In the genomic region with DNA sequence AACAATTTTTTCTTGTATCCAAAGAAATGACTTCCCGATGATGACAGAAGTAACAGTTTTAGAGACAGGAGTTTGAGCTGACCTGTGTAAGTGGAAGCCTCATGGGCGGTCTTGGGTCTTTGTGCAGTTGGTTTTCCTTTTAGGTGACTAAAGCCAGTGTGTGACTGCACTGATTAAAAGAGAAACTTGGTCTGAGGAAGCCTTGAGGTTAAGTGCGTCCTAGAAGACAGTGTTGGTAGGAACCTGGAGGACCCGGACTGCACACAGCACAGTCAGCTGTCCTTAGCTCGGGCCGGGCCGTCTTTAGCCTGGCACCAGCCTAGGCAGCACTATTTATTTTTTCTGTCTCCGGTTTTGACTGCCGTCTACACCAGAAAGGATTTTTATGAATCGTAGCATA, we compare ENCODE assay signal across 9 mouse cellular contexts. TPM values are rescaled to one million over a fixed set of nuclear protein-coding genes. Genes with fewer than 3 reads are reported as not detected.
A peak's percentile ranks its signal among the peaks of the same experiment; 100 is the strongest.
DNase-seq lines count a peak whose midpoint lies in the region; ATAC-seq and TF ChIP-seq lines count a peak whose summit lies in the region.
"Had no signal": no experiment of that assay in that cellular context is flagged by ENCODE, and none has a peak within 500 bp of the region (broad histone marks: within the 10 kb centered on the region; RNA-seq: fewer than 3 reads in every experiment).

No protein-coding gene starts in this region.

- no peaks in the 10 kb centered on the region for H3K27me3 ChIP-seq in kidney, postnatal 0 days (ENCODE audit: insufficient read depth, low read length)
- peaks cover 16% of the 10 kb centered on the region for H3K27me3 ChIP-seq in embryonic facial prominence, embryonic 10.5 days (replicated peaks; ENCODE audit: low read depth, poor library complexity, severe bottlenecking)
- peaks cover 2% of the 10 kb centered on the region; the same call in 1 of the 2 replicates for H3K27me3 ChIP-seq in hindbrain, embryonic 15.5 days

- H3K27ac ChIP-seq in kidney, postnatal 0 days, result 0 out of 2 replicates have a peak overlapping the region, but pooled peaks have one; percentile 8
- H3K27ac ChIP-seq in embryonic facial prominence, embryonic 10.5 days (replicated peaks), result no peak overlapping the region; the same call in 1 of the 2 replicates
- H3K27ac ChIP-seq in hindbrain, embryonic 15.5 days (replicated peaks), result no peak overlapping the region

- H3K4me1 ChIP-seq in kidney, postnatal 0 days (replicated peaks; ENCODE audit: insufficient read depth, low read length), result peaks cover 30% of the 10 kb centered on the region
- peaks cover 56% of the 10 kb centered on the region for H3K4me1 ChIP-seq in embryonic facial prominence, embryonic 10.5 days
- H3K4me1 ChIP-seq in hindbrain, embryonic 15.5 days (replicated peaks), result peaks cover 69% of the 10 kb centered on the region

- peak overlapping the region; percentile 6; the same call in 1 of the 2 replicates for H3K9ac ChIP-seq in kidney, postnatal 0 days (ENCODE audit: low read depth, low read length)
- no peak overlapping the region; the same call in 1 of the 2 replicates for H3K9ac ChIP-seq in hindbrain, embryonic 15.5 days

- ATAC-seq in kidney, postnatal 0 days (replicated peaks; ENCODE audit: low FRiP score, low read depth), result no peak
- no peak for ATAC-seq in hindbrain, embryonic 15.5 days (ENCODE audit: low FRiP score, low read depth)
- no peak for ATAC-seq in activated CD4-positive, CD25-positive, alpha-beta regulatory T cell, adult 4 months

- 77% methylated on average over 10 of the region's 10 CpGs for WGBS in kidney, postnatal 0 days
- WGBS in embryonic facial prominence, embryonic 10.5 days, result 86% methylated on average over 10 of the region's 10 CpGs
- 79% methylated on average over 10 of the region's 10 CpGs for WGBS in hindbrain, embryonic 15.5 days

- no peak overlapping the region for H3K4me3 ChIP-seq in kidney, postnatal 0 days (replicated peaks; ENCODE audit: low read depth, low read length)
- H3K4me3 ChIP-seq in embryonic facial prominence, embryonic 10.5 days, result peak overlapping the region; percentile 93; the same call in 1 of the 2 replicates
- peak overlapping the region; percentile 97 for H3K4me3 ChIP-seq in hindbrain, embryonic 15.5 days

- no peaks in the 10 kb centered on the region for H3K9me3 ChIP-seq in kidney, postnatal 0 days (replicated peaks; ENCODE audit: low read length)
- H3K9me3 ChIP-seq in embryonic facial prominence, embryonic 10.5 days, result no peaks in the 10 kb centered on the region
- H3K9me3 ChIP-seq in hindbrain, embryonic 15.5 days, result no peaks in the 10 kb centered on the region

- peaks cover 4% of the 10 kb centered on the region; the same call in 1 of the 2 replicates for H3K36me3 ChIP-seq in kidney, postnatal 0 days (ENCODE audit: insufficient read depth, low read length)
- peaks cover 49% of the 10 kb centered on the region for H3K36me3 ChIP-seq in embryonic facial prominence, embryonic 10.5 days (replicated peaks)
- peaks cover 9% of the 10 kb centered on the region; the same call in 1 of the 2 replicates for H3K36me3 ChIP-seq in hindbrain, embryonic 15.5 days

- DNase-seq in kidney, postnatal 0 days (ENCODE audit: low spot score), result no peak
- DNase-seq in kidney, adult 8-10 months, result no peak
- no peak for DNase-seq in embryonic facial prominence, embryonic 10.5 days (ENCODE audit: low spot score)
- peak; percentile 46 for DNase-seq in naive thymus-derived CD4-positive, alpha-beta T cell, adult 2 months (ENCODE audit: low read depth)
- no peak for DNase-seq in left cerebral cortex, adult 18-20 months (ENCODE audit: low spot score in 2 of 2)
- no peak for DNase-seq in layer of hippocampus, adult 9-10 months (ENCODE audit: low spot score)
- DNase-seq: adrenal gland, postnatal 25 days had no signal

- TF ChIP-seq CTCF in kidney, postnatal 0 days (IDR thresholded peaks at IDR 0.05; ENCODE audit: low read depth), result no peak

- peak overlapping the region; percentile 77 for H3K4me2 ChIP-seq in kidney, postnatal 0 days (ENCODE audit: low read length)
- H3K4me2 ChIP-seq in hindbrain, embryonic 15.5 days, result peak overlapping the region; percentile 86

RNA-seq across cellular contexts. Expression of a gene that starts 2.2 kb away (rescaled TPM):
- 33.9 and 36.2 TPM in 2 replicates for polyA plus RNA-seq in kidney, postnatal 0 days (2015; fragmentation: Nextera tagmentation; extraction: Ambion mirVana)
- 18.3 and 18.5 TPM in 2 replicates for polyA plus RNA-seq in embryonic facial prominence, embryonic 10.5 days (2016; fragmentation: Nextera tagmentation; extraction: Ambion mirVana)
- polyA plus RNA-seq in hindbrain, embryonic 15.5 days (2015; fragmentation: Nextera tagmentation; extraction: Ambion mirVana), result 19.4 and 19.9 TPM in 2 replicates
- total RNA-seq in left cerebral cortex, adult 18-20 months (2021), result 10 to 100 TPM; 48.2 to 49.2 TPM
- 10 to 100 TPM; 56.6 to 64.4 TPM for polyA plus RNA-seq in activated CD4-positive, CD25-positive, alpha-beta regulatory T cell, adult 4 months (2017; shearing (Covaris generic))

RNA-seq across cellular contexts. Expression of a gene that starts 48.8 kb away (rescaled TPM):
- polyA plus RNA-seq in kidney, postnatal 0 days (2015; fragmentation: Nextera tagmentation; extraction: Ambion mirVana), result 0.04 TPM in 1 of 2 replicates, not detected in the other
- polyA plus RNA-seq in embryonic facial prominence, embryonic 10.5 days (2016; fragmentation: Nextera tagmentation; extraction: Ambion mirVana), result not detected in 2 replicates
- polyA plus RNA-seq in hindbrain, embryonic 15.5 days (2015; fragmentation: Nextera tagmentation; extraction: Ambion mirVana), result not detected in 2 replicates
- total RNA-seq in left cerebral cortex, adult 18-20 months (2021), result not detected
- under 1 TPM; 0.17 to 0.40 TPM for polyA plus RNA-seq in activated CD4-positive, CD25-positive, alpha-beta regulatory T cell, adult 4 months (2017; shearing (Covaris generic))
- total RNA-seq: adrenal gland, postnatal 25 days had no signal
